Mouse (Mus musculus) myocyte (in vitro differentiated cells): ENCODE results near the gene Rag2. TPM values are rescaled to one million over a fixed set of nuclear protein-coding genes. Genes with fewer than 3 reads are reported as not detected.

Experiments used
- H3K27me3 ChIP-seq: one replicate; pipeline ENCODE4 v1.6.1; 2011; ENCODE audit not compliant: control insufficient read depth, insufficient read depth, insufficient read length
- H3K36me3 ChIP-seq: one replicate; pipeline ENCODE4 v1.6.1; 2011; ENCODE audit not compliant: control insufficient read depth, insufficient read depth
- H3K4me2 ChIP-seq: one replicate; pipeline ENCODE4 v1.6.1; 2011; ENCODE audit warnings: low read depth, control low read depth
- H3K4me3 ChIP-seq: one replicate; pipeline ENCODE4 v1.5.1; 2011; ENCODE audit warnings: mild to moderate bottlenecking, control low read depth, moderate library complexity
- H3K79me2 ChIP-seq: one replicate; pipeline ENCODE4 v1.6.1; 2011; ENCODE audit not compliant: control insufficient read depth, insufficient read depth
- H3ac ChIP-seq: one replicate; pipeline ENCODE4 v1.6.1; 2011; ENCODE audit not compliant: control insufficient read depth, insufficient read length
- CEBPB ChIP-seq: IDR thresholded peaks from 2 replicates; pipeline ENCODE4 v1.6.1; 2011; ENCODE audit warnings: mild to moderate bottlenecking, moderate library complexity; ENCODE audit not compliant: poor library complexity, insufficient read depth, severe bottlenecking
- E2F4 ChIP-seq: IDR thresholded peaks from one replicate; pipeline ENCODE4 v1.6.1; 2011; ENCODE audit warnings: mild to moderate bottlenecking, control low read depth, moderate library complexity; ENCODE audit not compliant: insufficient read depth
- MAX ChIP-seq: IDR thresholded peaks from one replicate; pipeline ENCODE4 v1.6.1; 2011; ENCODE audit warnings: low read depth, mild to moderate bottlenecking, control low read depth
- MYOD1 ChIP-seq, 3 experiments: IDR thresholded peaks; one replicate each; pipeline ENCODE4 v1.6.1; 2011; ENCODE audit warnings: control low read depth in 2 of 3, low read depth in 2 of 3, mild to moderate bottlenecking in 2 of 3, moderate library complexity in 1 of 3; ENCODE audit not compliant: insufficient read length in 2 of 3, control insufficient read depth in 1 of 3
- MYOG ChIP-seq, 3 experiments: IDR thresholded peaks; one replicate each; pipeline ENCODE4 v1.6.1; 2011; ENCODE audit warnings: control low read depth in 2 of 3, low read depth in 2 of 3, mild to moderate bottlenecking in 2 of 3; ENCODE audit not compliant: insufficient read length in 2 of 3, control insufficient read depth in 1 of 3, insufficient read depth in 1 of 3
- POLR2A ChIP-seq: IDR thresholded peaks from one replicate; pipeline ENCODE4 v1.6.1; 2011; ENCODE audit warnings: low read depth, mild to moderate bottlenecking, control low read depth, moderate library complexity; ENCODE audit not compliant: insufficient read length
- POLR2AphosphoS2 ChIP-seq: IDR thresholded peaks from one replicate; pipeline ENCODE4 v1.6.1; 2011; ENCODE audit warnings: low read depth, control low read depth; ENCODE audit not compliant: insufficient read length
- REST ChIP-seq: IDR thresholded peaks from one replicate; pipeline ENCODE4 v1.6.1; 2011; ENCODE audit warnings: mild to moderate bottlenecking, control low read depth, moderate library complexity; ENCODE audit not compliant: insufficient read depth, insufficient read length
- SRF ChIP-seq: IDR thresholded peaks from one replicate; pipeline ENCODE4 v1.6.1; 2011; ENCODE audit warnings: low read depth; ENCODE audit not compliant: control insufficient read depth, insufficient read length
- TCF12 ChIP-seq: IDR thresholded peaks from one replicate; pipeline ENCODE4 v1.6.1; 2011; ENCODE audit warnings: mild to moderate bottlenecking, control low read depth; ENCODE audit not compliant: poor library complexity, insufficient read depth, severe bottlenecking
- TCF3 ChIP-seq: IDR thresholded peaks from one replicate; pipeline ENCODE4 v1.6.1; 2011; ENCODE audit warnings: low read depth, control low read depth; ENCODE audit not compliant: insufficient read length
- USF1 ChIP-seq: IDR thresholded peaks from one replicate; pipeline ENCODE4 v1.6.1; 2011; ENCODE audit warnings: low read depth, mild to moderate bottlenecking, control low read depth, moderate library complexity
- polyA plus RNA-seq: library from polyadenylated mRNA; unstranded; fragments of >200 nt; fragmentation: generic; extraction: Trizol; gene quantifications from one replicate; pipeline ENCODE4 v1.2.1, GENCODE M21; 2012; ENCODE audit warnings: missing spikeins

Gene Rag2
- polyA plus RNA-seq, 1 experiment = not detected

DNA sequence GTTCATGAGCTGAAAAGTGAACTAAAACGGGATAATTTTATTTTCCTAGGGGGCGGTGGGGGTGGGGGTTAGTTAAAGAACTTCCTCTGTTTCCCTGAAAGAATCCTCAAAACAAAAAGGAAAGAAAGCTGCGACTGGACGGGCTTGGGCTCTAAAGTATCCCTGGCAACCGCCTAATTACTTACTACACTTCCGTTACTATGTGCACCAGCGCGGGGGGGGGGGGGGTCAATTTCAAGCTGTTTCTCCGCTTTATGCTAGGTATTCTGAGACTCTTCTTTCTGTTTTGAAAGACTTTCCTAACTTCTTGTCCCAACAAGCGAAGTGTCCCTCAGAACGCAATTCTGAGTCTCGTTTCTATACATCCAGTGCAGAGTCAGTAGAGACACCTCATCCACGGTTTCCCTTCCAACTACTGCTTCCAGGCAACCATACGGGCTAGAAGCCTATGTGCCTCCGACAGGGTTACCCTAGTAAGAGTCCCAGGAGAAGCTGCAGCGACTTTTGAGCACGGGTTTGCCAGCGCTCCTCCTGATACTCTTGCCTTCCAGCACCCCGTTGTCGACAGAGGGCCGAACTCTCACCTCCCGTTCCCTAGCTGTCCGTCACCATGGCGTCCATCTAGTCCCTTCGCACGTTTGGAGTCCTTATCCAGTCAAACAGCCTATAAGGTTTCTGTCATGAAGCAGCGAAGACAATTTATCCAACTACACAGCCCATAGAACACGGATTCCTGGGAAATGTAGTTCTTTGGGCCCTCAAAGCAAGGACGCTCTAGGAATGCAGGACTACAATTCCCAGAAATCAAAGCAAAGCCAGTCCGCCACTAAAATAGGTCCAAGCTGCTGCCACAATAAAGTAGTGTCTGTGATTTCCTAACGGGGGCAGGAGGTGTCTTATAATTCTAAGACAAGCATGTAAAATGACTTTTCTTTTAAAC, 4.0 kb downstream of the Rag2 start:
- Histone ChIP-seq H3K4me2 (peak overlapping the region; percentile 64), H3K79me2 (no peaks in the 10 kb centered on the region), H3ac (peak overlapping the region; percentile 18), H3K36me3 (no peaks in the 10 kb centered on the region), H3K4me3 (peak overlapping the region; percentile 39), H3K27me3 (no peaks in the 10 kb centered on the region)
- TF ChIP-seq USF1 = no peak
- TF ChIP-seq POLR2AphosphoS2 = peak; percentile 40
- peak; percentile 76 for TF ChIP-seq POLR2A

DNA sequence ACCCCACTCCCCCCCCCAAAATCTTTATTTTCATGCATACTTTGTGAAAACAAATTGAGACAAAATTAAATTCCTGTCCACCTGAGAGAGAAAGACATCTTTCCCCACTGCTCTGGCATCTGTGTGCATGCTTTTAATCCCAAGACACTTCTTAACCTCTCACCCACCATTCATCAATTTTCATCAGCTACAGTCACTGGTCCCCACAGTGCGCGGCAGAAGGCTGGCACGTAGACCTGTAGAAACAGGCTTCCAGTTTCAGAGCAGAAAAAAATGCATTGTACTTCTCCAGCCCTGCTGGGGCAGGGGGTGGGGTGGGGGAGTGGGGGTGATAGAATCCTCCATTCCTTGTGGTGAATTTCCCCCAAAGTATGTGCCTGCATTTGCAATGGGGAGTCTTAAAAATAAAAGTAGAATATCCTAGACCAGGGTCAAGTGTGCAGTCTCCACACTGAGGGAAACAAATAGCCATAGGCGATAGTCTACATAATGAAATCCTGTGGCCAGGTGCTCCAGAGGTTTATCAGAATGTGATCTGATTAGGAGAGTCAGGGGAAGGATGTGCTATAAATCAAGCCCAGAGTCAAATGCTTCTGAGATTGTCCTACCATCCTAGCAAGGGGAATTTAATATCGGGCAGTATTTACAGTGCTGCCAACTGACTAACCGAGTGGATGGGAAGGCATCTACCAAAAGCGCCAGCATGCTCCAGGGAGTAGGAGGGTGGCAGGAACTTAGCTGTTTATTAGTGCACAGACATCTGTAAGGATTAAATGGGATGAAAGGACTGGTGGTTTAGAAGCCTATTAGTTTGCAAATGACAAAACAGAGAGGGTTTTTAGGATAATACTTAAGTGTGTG, 14.7 kb downstream of the Rag2 start:
- Histone ChIP-seq H3K36me3 (no peaks in the 10 kb centered on the region), H3K79me2 (no peaks in the 10 kb centered on the region), H3ac (no peak overlapping the region), H3K4me2 (no peak overlapping the region), H3K4me3 (no peak overlapping the region), H3K27me3 (peaks cover 22% of the 10 kb centered on the region)
- TF ChIP-seq MAX = no peak
- no peak for TF ChIP-seq MYOD1 (IDR thresholded peaks at IDR 0.05; ENCODE audit: control insufficient read depth in 1 of 3, insufficient read length in 2 of 3, low read depth in 2 of 3)
- TF ChIP-seq TCF12 = no peak
- TF ChIP-seq USF1 = no peak
- TF ChIP-seq POLR2AphosphoS2 = no peak

DNA sequence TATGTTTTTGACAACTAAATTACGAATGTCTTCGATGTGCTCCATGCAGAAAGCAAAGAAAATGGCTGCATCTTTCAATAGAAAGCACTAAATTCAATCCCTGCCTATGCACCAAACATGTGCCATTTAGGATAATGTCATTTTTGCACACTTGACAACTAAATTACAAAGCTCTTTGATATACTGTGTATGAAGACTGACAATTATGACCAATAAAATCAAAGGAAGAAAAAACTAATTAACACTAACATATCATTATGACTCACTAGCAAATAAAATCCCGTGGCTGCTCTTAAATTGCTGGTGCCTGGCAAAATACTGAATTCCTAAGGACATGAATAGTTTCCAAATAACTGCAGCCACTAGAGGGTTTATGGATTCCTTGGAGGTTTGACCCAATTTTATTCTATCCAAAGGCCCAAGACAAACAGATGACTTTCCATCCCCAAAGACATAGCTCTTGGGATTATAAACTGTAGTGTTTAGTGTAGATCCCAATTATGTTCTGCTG, 15.4 kb downstream of the Rag2 start:
- no peak for TF ChIP-seq POLR2A
- TF ChIP-seq USF1 = no peak
- TF ChIP-seq E2F4 = no peak
- no peak for TF ChIP-seq TCF3
- no peak for TF ChIP-seq CEBPB
- no peak for TF ChIP-seq MAX
- no peak for TF ChIP-seq POLR2AphosphoS2
- TF ChIP-seq MYOD1 (IDR thresholded peaks at IDR 0.05; ENCODE audit: control insufficient read depth in 1 of 3, insufficient read length in 2 of 3, low read depth in 2 of 3) = no peak
- H3K27me3 ChIP-seq = peaks cover 25% of the 10 kb centered on the region

DNA sequence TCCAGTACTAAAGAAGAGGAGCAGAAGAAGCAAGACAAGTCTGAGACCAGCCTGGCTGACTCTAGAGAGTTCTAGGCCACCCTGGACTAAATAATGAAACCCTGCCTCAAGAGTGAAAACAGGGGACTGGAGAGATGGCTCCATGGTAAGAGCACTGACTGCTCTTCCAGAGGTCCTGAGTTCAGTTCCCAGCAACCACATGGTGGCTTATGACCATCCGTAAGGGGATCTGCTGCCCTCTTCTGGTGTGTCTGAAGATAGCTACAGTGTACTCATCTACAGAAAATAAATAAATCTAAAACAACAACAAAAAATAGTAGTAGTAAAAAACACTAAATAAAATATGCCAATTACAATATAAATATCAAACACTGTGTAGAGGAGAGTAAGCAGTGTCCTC, 21.3 kb downstream of the Rag2 start:
- H3K4me3 ChIP-seq = no peak overlapping the region

More for the DNA sequence above, 15.4 kb downstream of the Rag2 start:
- Histone ChIP-seq H3ac (no peak overlapping the region), H3K4me2 (no peak overlapping the region), H3K36me3 (no peaks in the 10 kb centered on the region), H3K4me3 (no peak overlapping the region), H3K79me2 (no peaks in the 10 kb centered on the region)

DNA sequence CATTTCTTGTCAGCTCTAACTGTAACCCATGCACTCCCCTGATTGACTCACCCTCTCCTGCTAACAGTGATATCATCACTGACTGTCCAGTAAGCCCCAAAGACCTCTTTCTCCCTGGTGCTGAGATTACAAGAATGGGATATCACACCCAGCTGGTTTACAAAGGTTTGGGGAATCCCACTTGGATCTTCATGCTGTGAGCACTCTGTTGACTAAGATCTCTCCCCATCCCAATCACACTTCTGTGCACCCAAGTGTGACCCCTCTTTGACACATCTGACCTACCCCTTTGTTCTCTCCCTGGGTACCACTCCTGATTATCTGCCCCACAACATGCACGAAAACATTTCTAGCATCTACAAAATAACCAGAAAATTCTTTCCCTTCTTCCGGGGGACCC, 23.8 kb downstream of the Rag2 start:
- H3K36me3 ChIP-seq = no peaks in the 10 kb centered on the region
- no peak overlapping the region for H3ac ChIP-seq
- H3K27me3 ChIP-seq = peaks cover 46% of the 10 kb centered on the region
- TF ChIP-seq USF1 (no peak), POLR2A (no peak), REST (no peak), TCF12 (no peak), MAX (no peak), CEBPB (no peak), MYOG (IDR thresholded peaks at IDR 0.05; ENCODE audit: control insufficient read depth in 1 of 3, insufficient read depth in 1 of 3, insufficient read length in 2 of 3, low read depth in 2 of 3) (no peak), POLR2AphosphoS2 (no peak), SRF (no peak), TCF3 (no peak), MYOD1 (IDR thresholded peaks at IDR 0.05; ENCODE audit: control insufficient read depth in 1 of 3, insufficient read length in 2 of 3, low read depth in 2 of 3) (no peak), E2F4 (no peak)
- no peak overlapping the region for H3K4me2 ChIP-seq
- H3K4me3 ChIP-seq = no peak overlapping the region
- H3K79me2 ChIP-seq = no peaks in the 10 kb centered on the region

More for the DNA sequence above, 21.3 kb downstream of the Rag2 start:
- no peak overlapping the region for H3ac ChIP-seq
- H3K36me3 ChIP-seq = no peaks in the 10 kb centered on the region
- peaks cover 45% of the 10 kb centered on the region for H3K27me3 ChIP-seq
- no peaks in the 10 kb centered on the region for H3K79me2 ChIP-seq
- H3K4me2 ChIP-seq = no peak overlapping the region
- TF ChIP-seq USF1 (no peak), SRF (no peak), TCF3 (no peak), E2F4 (no peak), REST (no peak), MAX (no peak), TCF12 (no peak), POLR2AphosphoS2 (no peak), CEBPB (no peak), MYOD1 (IDR thresholded peaks at IDR 0.05; ENCODE audit: control insufficient read depth in 1 of 3, insufficient read length in 2 of 3, low read depth in 2 of 3) (no peak), MYOG (IDR thresholded peaks at IDR 0.05; ENCODE audit: control insufficient read depth in 1 of 3, insufficient read depth in 1 of 3, insufficient read length in 2 of 3, low read depth in 2 of 3) (no peak), POLR2A (no peak)
